Mouse (Mus musculus) embryonic fibroblast, embryonic 13.5 days (primary cell): ENCODE results near the gene Dis3l2.

ENCODE experiments used
- CTCF ChIP-seq: IDR thresholded peaks from 2 replicates; pipeline ENCODE4 v1.5.1; 2011; ENCODE audit warnings: mild to moderate bottlenecking, control low read depth, low read length, moderate library complexity, borderline replicate concordance; ENCODE audit not compliant: insufficient read depth
- POLR2A ChIP-seq: IDR thresholded peaks from 2 replicates; pipeline ENCODE4 v1.6.1; 2011; ENCODE audit warnings: low read depth, mild to moderate bottlenecking, control low read depth, low read length, moderate library complexity

- TF ChIP-seq CTCF (no peak), POLR2A (no peak)
Observed at GRCm38 (mm10) chr1:87010629-87011330, 307.2 kb downstream of the Dis3l2 start.
